Mouse (Mus musculus): ENCODE results near the gene Lbh. TPM values are rescaled to one million over a fixed set of nuclear protein-coding genes. Genes with fewer than 3 reads are reported as not detected.
A peak's percentile ranks its signal among the peaks of the same experiment; 100 is the strongest.

Lbh gene
- polyA plus RNA-seq, 1 experiment from 2014 or later = 10.5 TPM

- Histone ChIP-seq H3K27ac (ENCODE audit: low read depth, low read length) (peak overlapping the region; percentile 91), H3K36me3 (ENCODE audit: control insufficient read depth, insufficient read depth, low read length) (peaks cover 23% of the 10 kb centered on the region), H3K4me2 (replicated peaks; ENCODE audit: low read depth, low read length) (peak overlapping the region; percentile 76), H3K4me1 (ENCODE audit: control insufficient read depth, insufficient read depth, low read length) (peaks cover 18% of the 10 kb centered on the region; the same call in 1 of the 2 replicates), H3K9ac (ENCODE audit: low read depth, low read length) (peak overlapping the region; percentile 75), H3K4me3 (ENCODE audit: low read length) (peak overlapping the region; percentile 47), H3K9me3 (ENCODE audit: control insufficient read depth, low read length) (no peaks in the 10 kb centered on the region), H3K27me3 (ENCODE audit: control insufficient read depth, insufficient read depth, low read length) (no peaks in the 10 kb centered on the region)
- under 1% methylated on average over 53 of the region's 54 CpGs for WGBS
- ATAC-seq (ENCODE audit: low FRiP score, low TSS enrichment) = peak; percentile 51
Observed at GRCm38 (mm10) chr17:72918571-72919541, 751 bp downstream of the Lbh start.

GRCm38 (mm10) chr17:72919641-72920040, 1.5 kb downstream of the Lbh start:
- Histone ChIP-seq H3K4me3 (ENCODE audit: low read length) (peak overlapping the region; percentile 47), H3K4me2 (replicated peaks; ENCODE audit: low read depth, low read length) (peak overlapping the region; percentile 76), H3K36me3 (ENCODE audit: control insufficient read depth, insufficient read depth, low read length) (peaks cover 24% of the 10 kb centered on the region), H3K27ac (ENCODE audit: low read depth, low read length) (peak overlapping the region; percentile 91; the same call in 1 of the 2 replicates), H3K9ac (ENCODE audit: low read depth, low read length) (peak overlapping the region; percentile 75), H3K9me3 (ENCODE audit: control insufficient read depth, low read length) (no peaks in the 10 kb centered on the region), H3K4me1 (ENCODE audit: control insufficient read depth, insufficient read depth, low read length) (peaks cover 24% of the 10 kb centered on the region; the same call in 1 of the 2 replicates), H3K27me3 (ENCODE audit: control insufficient read depth, insufficient read depth, low read length) (no peaks in the 10 kb centered on the region)
- 7% methylated on average over 3 of the region's 3 CpGs for WGBS
- ATAC-seq (ENCODE audit: low FRiP score, low TSS enrichment) = no peak

- peak overlapping the region; percentile 47 for H3K4me3 ChIP-seq (ENCODE audit: low read length)
- no peaks in the 10 kb centered on the region for H3K27me3 ChIP-seq (ENCODE audit: control insufficient read depth, insufficient read depth, low read length)
- peaks cover 32% of the 10 kb centered on the region for H3K36me3 ChIP-seq (ENCODE audit: control insufficient read depth, insufficient read depth, low read length)
- no peak for ATAC-seq (ENCODE audit: low FRiP score, low TSS enrichment)
- peak overlapping the region; percentile 58 for H3K9ac ChIP-seq (ENCODE audit: low read depth, low read length)
- H3K4me1 ChIP-seq (ENCODE audit: control insufficient read depth, insufficient read depth, low read length) = peaks cover 31% of the 10 kb centered on the region
- H3K9me3 ChIP-seq (ENCODE audit: control insufficient read depth, low read length) = no peaks in the 10 kb centered on the region
- H3K27ac ChIP-seq (ENCODE audit: low read depth, low read length) = no peak overlapping the region
- WGBS = 13% methylated on average over 2 of the region's 2 CpGs
- peak overlapping the region; percentile 76 for H3K4me2 ChIP-seq (replicated peaks; ENCODE audit: low read depth, low read length)
Observed at GRCm38 (mm10) chr17:72920430-72920829, 2.3 kb downstream of the Lbh start.

- peaks cover 37% of the 10 kb centered on the region for H3K36me3 ChIP-seq (ENCODE audit: control insufficient read depth, insufficient read depth, low read length)
- 49% methylated on average over 9 of the region's 9 CpGs for WGBS
- no peaks in the 10 kb centered on the region for H3K9me3 ChIP-seq (ENCODE audit: control insufficient read depth, low read length)
- peaks cover 36% of the 10 kb centered on the region for H3K4me1 ChIP-seq (ENCODE audit: control insufficient read depth, insufficient read depth, low read length)
- H3K27me3 ChIP-seq (ENCODE audit: control insufficient read depth, insufficient read depth, low read length) = no peaks in the 10 kb centered on the region
- no peak overlapping the region for H3K27ac ChIP-seq (ENCODE audit: low read depth, low read length)
- peak overlapping the region; percentile 58 for H3K9ac ChIP-seq (ENCODE audit: low read depth, low read length)
- no peak for ATAC-seq (ENCODE audit: low FRiP score, low TSS enrichment)
- H3K4me3 ChIP-seq (ENCODE audit: low read length) = peak overlapping the region; percentile 47
- H3K4me2 ChIP-seq (replicated peaks; ENCODE audit: low read depth, low read length) = peak overlapping the region; percentile 76
Observed at GRCm38 (mm10) chr17:72920971-72921370, 2.9 kb downstream of the Lbh start.

- ATAC-seq (ENCODE audit: low FRiP score, low TSS enrichment) = no peak
- 60% methylated on average over 5 of the region's 5 CpGs for WGBS
- Histone ChIP-seq H3K27me3 (ENCODE audit: control insufficient read depth, insufficient read depth, low read length) (no peaks in the 10 kb centered on the region), H3K4me3 (ENCODE audit: low read length) (peak overlapping the region; percentile 47), H3K9me3 (ENCODE audit: control insufficient read depth, low read length) (no peaks in the 10 kb centered on the region), H3K27ac (ENCODE audit: low read depth, low read length) (no peak overlapping the region), H3K4me1 (ENCODE audit: control insufficient read depth, insufficient read depth, low read length) (peaks cover 36% of the 10 kb centered on the region), H3K36me3 (ENCODE audit: control insufficient read depth, insufficient read depth, low read length) (peaks cover 49% of the 10 kb centered on the region), H3K4me2 (replicated peaks; ENCODE audit: low read depth, low read length) (peak overlapping the region; percentile 76), H3K9ac (ENCODE audit: low read depth, low read length) (peak overlapping the region; percentile 2; the same call in 1 of the 2 replicates)
Observed at GRCm38 (mm10) chr17:72922206-72922605, 4.1 kb downstream of the Lbh start.

- ATAC-seq (ENCODE audit: low FRiP score, low TSS enrichment) = no peak
- Histone ChIP-seq H3K9me3 (ENCODE audit: control insufficient read depth, low read length) (no peaks in the 10 kb centered on the region), H3K36me3 (ENCODE audit: control insufficient read depth, insufficient read depth, low read length) (peaks cover 54% of the 10 kb centered on the region), H3K27me3 (ENCODE audit: control insufficient read depth, insufficient read depth, low read length) (no peaks in the 10 kb centered on the region), H3K4me3 (ENCODE audit: low read length) (0 out of 2 replicates have a peak overlapping the region, but pooled peaks have one; percentile 47), H3K27ac (ENCODE audit: low read depth, low read length) (no peak overlapping the region), H3K9ac (ENCODE audit: low read depth, low read length) (no peak overlapping the region), H3K4me2 (replicated peaks; ENCODE audit: low read depth, low read length) (peak overlapping the region; percentile 76), H3K4me1 (ENCODE audit: control insufficient read depth, insufficient read depth, low read length) (peaks cover 36% of the 10 kb centered on the region)
- 67% methylated on average over 4 of the region's 4 CpGs for WGBS
Observed at GRCm38 (mm10) chr17:72923283-72923682, 5.2 kb downstream of the Lbh start.

GRCm38 (mm10) chr17:72924295-72924694, 6.2 kb downstream of the Lbh start:
- Histone ChIP-seq H3K36me3 (ENCODE audit: control insufficient read depth, insufficient read depth, low read length) (peaks cover 61% of the 10 kb centered on the region), H3K4me3 (ENCODE audit: low read length) (no peak overlapping the region), H3K4me1 (ENCODE audit: control insufficient read depth, insufficient read depth, low read length) (peaks cover 36% of the 10 kb centered on the region), H3K9ac (ENCODE audit: low read depth, low read length) (no peak overlapping the region), H3K4me2 (replicated peaks; ENCODE audit: low read depth, low read length) (peak overlapping the region; percentile 17; the same call in 1 of the 2 replicates), H3K27ac (ENCODE audit: low read depth, low read length) (no peak overlapping the region), H3K27me3 (ENCODE audit: control insufficient read depth, insufficient read depth, low read length) (no peaks in the 10 kb centered on the region), H3K9me3 (ENCODE audit: control insufficient read depth, low read length) (no peaks in the 10 kb centered on the region)
- WGBS = 57% methylated on average over 8 of the region's 8 CpGs
- ATAC-seq (ENCODE audit: low FRiP score, low TSS enrichment) = no peak

GRCm38 (mm10) chr17:72925111-72925510, 7.0 kb downstream of the Lbh start:
- no peak for ATAC-seq (ENCODE audit: low FRiP score, low TSS enrichment)
- Histone ChIP-seq H3K9me3 (ENCODE audit: control insufficient read depth, low read length) (no peaks in the 10 kb centered on the region), H3K27me3 (ENCODE audit: control insufficient read depth, insufficient read depth, low read length) (no peaks in the 10 kb centered on the region), H3K4me3 (ENCODE audit: low read length) (no peak overlapping the region), H3K4me2 (replicated peaks; ENCODE audit: low read depth, low read length) (no peak overlapping the region), H3K27ac (ENCODE audit: low read depth, low read length) (no peak overlapping the region; the same call in 1 of the 2 replicates), H3K36me3 (ENCODE audit: control insufficient read depth, insufficient read depth, low read length) (peaks cover 62% of the 10 kb centered on the region), H3K9ac (ENCODE audit: low read depth, low read length) (no peak overlapping the region), H3K4me1 (ENCODE audit: control insufficient read depth, insufficient read depth, low read length) (peaks cover 32% of the 10 kb centered on the region)
- WGBS = 70% methylated on average over 6 of the region's 6 CpGs
